Mouse (Mus musculus) kidney, embryonic 16.5 days (tissue): ENCODE data around the gene Spata31d1c. TPM values are rescaled to one million over a fixed set of nuclear protein-coding genes. Genes with fewer than 3 reads are reported as not detected.

ENCODE experiments used
- polyA plus RNA-seq: library from polyadenylated mRNA; unstranded; fragments of >200 nt; fragmentation: Nextera tagmentation; extraction: Ambion mirVana; gene quantifications from 2 replicates; pipeline ENCODE4 v1.2.1, GENCODE M21; 2015

Spata31d1c gene
- polyA plus RNA-seq, 1 experiment from 2014 or later = not detected

Other genes starting within 250 kb of the Spata31d1c start
- 0.22 and 0.37 TPM in 2 replicates for gene Cntnap3, start 129.1 kb upstream of the Spata31d1c start, polyA plus RNA-seq
- not detected in 2 replicates for gene Spata31, start 115.7 kb upstream of the Spata31d1c start, polyA plus RNA-seq
- not detected in 2 replicates for gene Prss47, start 19.7 kb downstream of the Spata31d1c start, polyA plus RNA-seq
- 53.2 and 57.9 TPM in 2 replicates for gene Mfsd14b, start 79.9 kb downstream of the Spata31d1c start, polyA plus RNA-seq
- gene Olfr465-ps1, start 105.0 kb downstream of the Spata31d1c start, polyA plus RNA-seq = not detected in 2 replicates
- gene Olfr466, start 117.2 kb downstream of the Spata31d1c start, polyA plus RNA-seq = not detected in 2 replicates
- gene Nlrp4f, start 172.9 kb downstream of the Spata31d1c start, polyA plus RNA-seq = 0.10 TPM in 1 of 2 replicates, not detected in the other
- gene Gm10775, start 226.5 kb downstream of the Spata31d1c start, polyA plus RNA-seq = not detected in 2 replicates
- gene Zfp369, start 245.8 kb downstream of the Spata31d1c start, polyA plus RNA-seq = 9.2 and 11.5 TPM in 2 replicates